Comparison of ENCODE assay signal across 8 mouse cellular contexts in the genomic region with DNA sequence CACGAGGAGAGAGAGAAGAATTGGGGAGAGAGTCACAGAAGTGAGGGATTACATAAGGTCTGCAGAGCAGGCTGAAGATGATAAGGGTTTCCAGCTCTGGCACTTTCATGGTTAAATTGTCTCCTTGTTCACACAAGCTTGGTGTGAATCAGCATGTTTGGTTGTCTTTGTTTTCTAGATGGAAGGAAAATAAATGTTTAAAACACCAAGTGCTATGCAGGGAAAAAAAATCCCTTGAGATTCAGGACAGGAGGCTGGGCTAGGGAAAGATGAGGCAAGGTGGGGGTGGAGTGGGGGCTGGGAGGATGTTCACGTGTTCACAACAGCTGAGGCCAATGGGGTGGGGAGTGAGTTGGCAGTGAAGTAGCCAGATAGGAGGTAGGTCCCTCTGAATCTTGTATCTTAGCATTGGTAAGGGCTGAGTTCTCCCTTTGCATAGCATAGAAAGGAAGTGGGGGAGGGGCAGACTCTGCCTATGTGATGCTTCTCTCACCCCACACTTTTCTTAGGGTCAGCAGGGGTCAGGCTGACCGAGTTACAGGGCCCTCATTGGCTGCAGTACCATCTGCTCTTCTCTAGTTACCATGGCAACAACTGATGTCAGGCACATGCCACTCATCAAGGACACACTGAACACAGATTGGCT. TPM values are rescaled to one million over a fixed set of nuclear protein-coding genes. Genes with fewer than 3 reads are reported as not detected.
DNase-seq lines count a peak whose midpoint lies in the region; ATAC-seq and TF ChIP-seq lines count a peak whose summit lies in the region.

No protein-coding gene starts in this region.

- H3K9ac ChIP-seq in kidney, embryonic 14.5 days (ENCODE audit: low read depth, low read length): no peak overlapping the region
- H3K9ac ChIP-seq in forebrain, embryonic 11.5 days (ENCODE audit: low read length): 0 out of 2 replicates have a peak overlapping the region, but pooled peaks have one; percentile 5
- no peak overlapping the region for H3K9ac ChIP-seq in liver, embryonic 14.5 days (replicated peaks)

- H3K27me3 ChIP-seq in kidney, embryonic 14.5 days (ENCODE audit: control insufficient read depth, insufficient read depth, low read length): no peaks in the 10 kb centered on the region
- H3K27me3 ChIP-seq in forebrain, embryonic 11.5 days (ENCODE audit: control insufficient read depth, insufficient read depth, low read length): no peaks in the 10 kb centered on the region
- no peaks in the 10 kb centered on the region for H3K27me3 ChIP-seq in liver, embryonic 14.5 days (ENCODE audit: control insufficient read depth, insufficient read depth, low read length)

- ATAC-seq in kidney, embryonic 14.5 days (ENCODE audit: low FRiP score, low TSS enrichment): peak; percentile 91; the same call in 1 of the 2 replicates
- ATAC-seq in forebrain, embryonic 11.5 days (replicated peaks; ENCODE audit: low FRiP score): peak; percentile 94
- ATAC-seq in liver, embryonic 14.5 days (ENCODE audit: insufficient read depth): peak; percentile 37; the same call in 1 of the 2 replicates

- H3K4me2 ChIP-seq in kidney, embryonic 14.5 days (replicated peaks; ENCODE audit: low read depth, low read length): no peak overlapping the region; the same call in 1 of the 2 replicates
- peak overlapping the region; percentile 25; the same call in 1 of the 2 replicates for H3K4me2 ChIP-seq in forebrain, embryonic 11.5 days (ENCODE audit: low read depth, low read length, severe bottlenecking)
- H3K4me2 ChIP-seq in liver, embryonic 14.5 days (ENCODE audit: low read depth): no peak overlapping the region

- no peak overlapping the region for H3K27ac ChIP-seq in kidney, embryonic 14.5 days (ENCODE audit: low read depth, low read length)
- H3K27ac ChIP-seq in forebrain, embryonic 11.5 days (ENCODE audit: low read depth, low read length): peak overlapping the region; percentile 43
- no peak overlapping the region for H3K27ac ChIP-seq in liver, embryonic 14.5 days

- no peaks in the 10 kb centered on the region for H3K9me3 ChIP-seq in kidney, embryonic 14.5 days (ENCODE audit: control insufficient read depth, low read length)
- no peaks in the 10 kb centered on the region for H3K9me3 ChIP-seq in forebrain, embryonic 11.5 days (ENCODE audit: control insufficient read depth, low read length)
- no peaks in the 10 kb centered on the region for H3K9me3 ChIP-seq in liver, embryonic 14.5 days (ENCODE audit: control insufficient read depth, low read length)

- H3K4me1 ChIP-seq in kidney, embryonic 14.5 days (ENCODE audit: control insufficient read depth, insufficient read depth, low read length): peaks cover 6% of the 10 kb centered on the region; the same call in 1 of the 2 replicates
- peaks cover 1% of the 10 kb centered on the region; the same call in 1 of the 2 replicates for H3K4me1 ChIP-seq in forebrain, embryonic 11.5 days (replicated peaks; ENCODE audit: control insufficient read depth, insufficient read depth, low read length)
- H3K4me1 ChIP-seq in liver, embryonic 14.5 days (replicated peaks; ENCODE audit: control insufficient read depth in 2 of 2, insufficient read depth in 2 of 2, low read length in 1 of 2): peaks cover 0 to 4% of the 10 kb centered on the region in 2 experiments; a peak in 1 of 4 replicates

- TF ChIP-seq EP300 in liver, embryonic 14.5 days (IDR thresholded peaks at IDR 0.05; ENCODE audit: low read depth): no peak

- WGBS in kidney, embryonic 14.5 days: 8% methylated on average over 3 of the region's 3 CpGs
- 1% methylated on average over 3 of the region's 3 CpGs for WGBS in forebrain, embryonic 11.5 days
- 21% methylated on average over 3 of the region's 3 CpGs for WGBS in liver, embryonic 14.5 days (ENCODE audit: insufficient replicate concordance)

- no peak overlapping the region for H3K4me3 ChIP-seq in kidney, embryonic 14.5 days (ENCODE audit: low read length)
- H3K4me3 ChIP-seq in forebrain, embryonic 11.5 days (ENCODE audit: low read depth, low read length): no peak overlapping the region
- H3K4me3 ChIP-seq in liver, embryonic 14.5 days (ENCODE audit: insufficient read depth in 1 of 2, low read depth in 2 of 2, low read length in 2 of 2): no peak overlapping the region

- H3K36me3 ChIP-seq in kidney, embryonic 14.5 days (ENCODE audit: control insufficient read depth, insufficient read depth, low read length): no peaks in the 10 kb centered on the region
- H3K36me3 ChIP-seq in forebrain, embryonic 11.5 days (ENCODE audit: control insufficient read depth, insufficient read depth, low read length): no peaks in the 10 kb centered on the region
- H3K36me3 ChIP-seq in liver, embryonic 14.5 days (replicated peaks; ENCODE audit: control insufficient read depth, insufficient read depth, low read depth): no peaks in the 10 kb centered on the region

- DNase-seq in kidney, adult 11 months: no peak
- peak; percentile 94 for DNase-seq in brain, embryonic 14.5 days (ENCODE audit: low read depth)
- peak; percentile 73 for DNase-seq in forebrain, embryonic 11.5 days (ENCODE audit: low spot score)
- peak; percentile 73 to 86 for DNase-seq in layer of hippocampus, adult 18-20 months (ENCODE audit: low spot score in 2 of 2)
- DNase-seq in liver, embryonic 14.5 days (ENCODE audit: low read depth in 3 of 3, low spot score in 3 of 3): no peak
- peak; percentile 61 for DNase-seq in right cerebral cortex, postnatal 4 days
- no peak for DNase-seq in urinary bladder, postnatal 4 days (ENCODE audit: low spot score in 2 of 2)

- no peak for TF ChIP-seq CTCF in brain, embryonic 14.5 days (IDR thresholded peaks at IDR 0.05; ENCODE audit: borderline replicate concordance, extremely low read depth, insufficient read depth, insufficient read length)
- no peak for TF ChIP-seq CTCF in liver, embryonic 14.5 days (IDR thresholded peaks at IDR 0.05; ENCODE audit: low read depth)

- no peak for TF ChIP-seq POLR2A in brain, embryonic 14.5 days (IDR thresholded peaks at IDR 0.05; ENCODE audit: borderline replicate concordance, extremely low read depth, insufficient read depth, insufficient read length, poor library complexity, severe bottlenecking)

RNA-seq across cellular contexts. Expression of gene Tspyl4, which starts 19.5 kb away (rescaled TPM):
- 4.7 and 7.3 TPM in 2 replicates for polyA plus RNA-seq in kidney, embryonic 14.5 days (2014; fragmentation: Nextera tagmentation; extraction: Ambion mirVana)
- 140 and 191 TPM in 2 replicates for polyA plus RNA-seq in brain, embryonic 14.5 days (2012; rRNA removed)
- polyA plus RNA-seq in forebrain, embryonic 11.5 days (2014; fragmentation: Nextera tagmentation; extraction: Ambion mirVana): 18.1 and 23.8 TPM in 2 replicates
- total RNA-seq in layer of hippocampus, adult 18-20 months (2021): 100 to 1,000 TPM; 378 TPM
- 0.29 and 0.42 TPM in 2 replicates for polyA plus RNA-seq in liver, embryonic 14.5 days (2012; rRNA removed)
- 0.19 and 0.48 TPM in 2 replicates for polyA plus RNA-seq in liver, embryonic 14.5 days (2014; fragmentation: Nextera tagmentation; extraction: Ambion mirVana)

RNA-seq across cellular contexts. Expression of gene Tspyl1, which starts 34.7 kb away (rescaled TPM):
- 31.3 and 42.8 TPM in 2 replicates for polyA plus RNA-seq in kidney, embryonic 14.5 days (2014; fragmentation: Nextera tagmentation; extraction: Ambion mirVana)
- polyA plus RNA-seq in brain, embryonic 14.5 days (2012; rRNA removed): 68.5 and 77.6 TPM in 2 replicates
- 61.0 and 68.6 TPM in 2 replicates for polyA plus RNA-seq in forebrain, embryonic 11.5 days (2014; fragmentation: Nextera tagmentation; extraction: Ambion mirVana)
- 100 to 1,000 TPM; 177 to 179 TPM for total RNA-seq in layer of hippocampus, adult 18-20 months (2021)
- 8.4 and 11.2 TPM in 2 replicates for polyA plus RNA-seq in liver, embryonic 14.5 days (2012; rRNA removed)
- polyA plus RNA-seq in liver, embryonic 14.5 days (2014; fragmentation: Nextera tagmentation; extraction: Ambion mirVana): 13.0 and 13.5 TPM in 2 replicates

Comparison
In these comparisons a context has a peak if more than half of its experiments do, and no peak if none do; other contexts are left out.
1. ATAC-seq: peak in every context shown above with its lines; median percentile 94 in forebrain, embryonic 11.5 days; 91 in kidney, embryonic 14.5 days; 37 in liver, embryonic 14.5 days.
2. DNase-seq: peak in brain, embryonic 14.5 days (single experiment), forebrain, embryonic 11.5 days (single experiment), layer of hippocampus, adult 18-20 months (2 of 2) and right cerebral cortex, postnatal 4 days (single experiment); none in kidney, adult 11 months (single experiment), liver, embryonic 14.5 days (0 of 3) and urinary bladder, postnatal 4 days (0 of 2).